Mouse (Mus musculus) CH12.LX (cell line): Measurements from ENCODE around the gene Stk35. TPM values are rescaled to one million over a fixed set of nuclear protein-coding genes. Genes with fewer than 3 reads are reported as not detected.

Experiments used
- DNase-seq: peaks from one replicate; pipeline ENCODE4 v3.0.0-alpha.2; 2013; ENCODE audit errors: extremely low read depth
- H3K27ac ChIP-seq: 2 replicates; pipeline ENCODE4 v1.5.1; 2012; ENCODE audit warnings: low read depth, mild to moderate bottlenecking, control low read depth, moderate library complexity; ENCODE audit not compliant: insufficient read depth
- H3K27me3 ChIP-seq: replicated peaks from 2 replicates; pipeline ENCODE3; 2012; ENCODE audit warnings: inconsistent platforms
- H3K36me3 ChIP-seq, 2 experiments: replicated peaks in 1 of 2; 2 replicates each; pipeline versions ENCODE3 to v1.6.1; 2012; ENCODE audit warnings: inconsistent platforms in 1 of 2, low read length in 1 of 2, mild to moderate bottlenecking in 1 of 2, mixed read lengths in 1 of 2, moderate library complexity in 1 of 2; ENCODE audit not compliant: control insufficient read depth in 1 of 2, insufficient read depth in 1 of 2
- H3K4me1 ChIP-seq, 2 experiments: 2 replicates each; pipeline ENCODE4 v1.6.1; 2012; ENCODE audit warnings: inconsistent platforms in 1 of 2, moderate library complexity in 1 of 2; ENCODE audit not compliant: insufficient read depth in 2 of 2, control insufficient read depth in 1 of 2
- H3K4me2 ChIP-seq: 2 replicates; pipeline ENCODE4 v1.6.1; 2012; ENCODE audit warnings: low read depth, mild to moderate bottlenecking, control low read depth; ENCODE audit not compliant: poor library complexity, insufficient read depth, severe bottlenecking
- H3K4me3 ChIP-seq, 3 experiments: fragments of 150-350 bp in 1 of 3; sonication (generic) in 1 of 3; replicated peaks in 1 of 3; 2 replicates each; pipeline versions ENCODE3 to v1.5.1; 2011 to 2012; ENCODE audit warnings: low read depth in 2 of 3, low read length in 2 of 3, mild to moderate bottlenecking in 2 of 3, moderate library complexity in 2 of 3, control low read depth in 1 of 3, improper control_type of control experiment in 1 of 3, inconsistent platforms in 1 of 3, mixed read lengths in 1 of 3; ENCODE audit not compliant: poor library complexity in 1 of 3
- H3K79me2 ChIP-seq: replicated peaks from 2 replicates; pipeline ENCODE4 v1.6.1; 2012; ENCODE audit warnings: mild to moderate bottlenecking, moderate library complexity; ENCODE audit not compliant: control insufficient read depth, poor library complexity, insufficient read depth, severe bottlenecking; ENCODE audit errors: extremely low read depth
- H3K9ac ChIP-seq: 2 replicates; pipeline ENCODE4 v1.6.1; 2012; ENCODE audit warnings: low read depth, mild to moderate bottlenecking, control low read depth, moderate library complexity; ENCODE audit not compliant: insufficient read depth
- H3K9me3 ChIP-seq: replicated peaks from 2 replicates; pipeline ENCODE3; 2012; ENCODE audit warnings: low read length, inconsistent platforms, mixed read lengths
- CHD1 ChIP-seq: IDR thresholded peaks from 2 replicates; pipeline ENCODE4 v1.6.1; 2012; ENCODE audit warnings: low read depth, low read length, improper control_type of control experiment, inconsistent platforms
- CHD2 ChIP-seq: IDR thresholded peaks from 2 replicates; pipeline ENCODE4 v1.6.1; 2011; ENCODE audit warnings: low read length, improper control_type of control experiment
- ELF1 ChIP-seq: IDR thresholded peaks from 2 replicates; pipeline ENCODE4 v1.6.1; 2014; ENCODE audit warnings: low read depth, mild to moderate bottlenecking, inconsistent platforms, low read length, improper control_type of control experiment
- EP300 ChIP-seq: IDR thresholded peaks from 2 replicates; pipeline ENCODE4 v1.6.1; 2011; ENCODE audit warnings: low read length, improper control_type of control experiment
- ETS1 ChIP-seq: conservative IDR thresholded peaks from 2 replicates; pipeline ENCODE4 v1.6.1; 2012; ENCODE audit warnings: low read depth, mild to moderate bottlenecking, inconsistent platforms, low read length, improper control_type of control experiment, moderate library complexity
- GABPA ChIP-seq: IDR thresholded peaks from 2 replicates; pipeline ENCODE4 v1.6.1; 2012; ENCODE audit warnings: low read depth, low read length, improper control_type of control experiment, inconsistent platforms; ENCODE audit not compliant: insufficient replicate concordance
- MAFK ChIP-seq: IDR thresholded peaks from 2 replicates; pipeline ENCODE4 v1.6.1; 2011; ENCODE audit warnings: low read length, improper control_type of control experiment; ENCODE audit not compliant: insufficient replicate concordance
- PAX5 ChIP-seq: IDR thresholded peaks from 2 replicates; pipeline ENCODE4 v1.6.1; 2012; ENCODE audit warnings: low read length, inconsistent platforms, mixed read lengths
- POLR2A ChIP-seq: IDR thresholded peaks from 2 replicates; pipeline ENCODE4 v1.6.1; 2011; ENCODE audit warnings: low read depth, mild to moderate bottlenecking, improper control_type of control experiment, low read length
- POLR2AphosphoS2 ChIP-seq: IDR thresholded peaks from 2 replicates; pipeline ENCODE4 v1.6.1; 2011; ENCODE audit warnings: low read depth, low read length, improper control_type of control experiment
- TBP ChIP-seq: conservative IDR thresholded peaks from 2 replicates; pipeline ENCODE4 v1.6.1; 2011; ENCODE audit warnings: low read depth, low read length, improper control_type of control experiment
- TCF12 ChIP-seq: IDR thresholded peaks from 2 replicates; pipeline ENCODE4 v1.6.1; 2014; ENCODE audit warnings: low read depth, mild to moderate bottlenecking, inconsistent platforms, low read length, improper control_type of control experiment
- USF1 ChIP-seq: IDR thresholded peaks from 2 replicates; pipeline ENCODE4 v1.6.1; 2014; ENCODE audit warnings: low read depth, mild to moderate bottlenecking, inconsistent platforms, low read length, improper control_type of control experiment
- USF2 ChIP-seq: conservative IDR thresholded peaks from 2 replicates; pipeline ENCODE4 v1.6.1; 2011; ENCODE audit warnings: low read depth, low read length, improper control_type of control experiment
- ZKSCAN1 ChIP-seq: IDR thresholded peaks from 2 replicates; pipeline ENCODE4 v1.6.1; 2012; ENCODE audit warnings: low read depth, inconsistent platforms, low read length, improper control_type of control experiment, borderline replicate concordance
- ZMIZ1 ChIP-seq: IDR thresholded peaks from 2 replicates; pipeline ENCODE4 v1.6.1; 2012; ENCODE audit warnings: low read depth, mild to moderate bottlenecking, inconsistent platforms, low read length, improper control_type of control experiment
- ZNF384 ChIP-seq: IDR thresholded peaks from 2 replicates; pipeline ENCODE4 v1.6.1; 2012; ENCODE audit warnings: low read depth, low read length, improper control_type of control experiment, inconsistent platforms
- dilution Hi-C: fragments of 300-500 bp; cut with MboI; formaldehyde crosslinking; loops from 2 replicates; pipeline ENCODE4 v1.14.3; 2020; ENCODE audit warnings: low sequenced_read_pairs; ENCODE audit not compliant: extremely low pct_unique_long_range_greater_than_20kb, extremely low pct_ligation_motif_present
- in situ Hi-C: fragments of 300-500 bp; cut with MboI; formaldehyde crosslinking; loops from 3 replicates; pipeline ENCODE4 v1.14.3; 2019; ENCODE audit warnings: low sequenced_read_pairs, low pct_ligation_motif_present, low pct_unique_long_range_greater_than_20kb, mixed read lengths
- polyA plus RNA-seq: library from polyadenylated mRNA; unstranded; fragments of >175 nt; gene quantifications from 2 replicates; pipeline ENCODE4 v1.2.1, GENCODE M21; 2012; ENCODE audit warnings: low read depth; ENCODE audit not compliant: insufficient read length
- total RNA-seq, 2 experiments: library from RNA; depleted of rRNA; stranded (reverse); fragments of 300-350 nt in 1 of 2; fragments of >200 nt in 1 of 2; gene quantifications; 2 replicates each; pipeline ENCODE4 v1.2.3; 2012 to 2014

Stk35 gene
- total and polyA plus RNA-seq, 3 experiments, result 4.5 to 22.7 (median 7.3) TPM

- H3K27me3 ChIP-seq, result no peaks in the 10 kb centered on the region
- in situ Hi-C loops, result no loop called here
- no peak for DNase-seq
- no peak overlapping the region for H3K4me3 ChIP-seq
- peaks cover 17 to 87% of the 10 kb centered on the region in 2 experiments for H3K36me3 ChIP-seq
- no peak overlapping the region for H3K27ac ChIP-seq
- TF ChIP-seq ZMIZ1, result no peak
- TF ChIP-seq MAFK, result peak; percentile 97
- peaks cover 4% of the 10 kb centered on the region for H3K79me2 ChIP-seq
- no peak overlapping the region for H3K9ac ChIP-seq
- H3K9me3 ChIP-seq, result no peaks in the 10 kb centered on the region
- dilution Hi-C loops, result no loop called here
- peaks cover 0 to 22% of the 10 kb centered on the region in 2 experiments; a peak in 1 of 4 replicates for H3K4me1 ChIP-seq
- no peak overlapping the region for H3K4me2 ChIP-seq
Measured at GRCm38 (mm10) chr2:129823310-129823709, 23.0 kb downstream of the Stk35 start.

DNA sequence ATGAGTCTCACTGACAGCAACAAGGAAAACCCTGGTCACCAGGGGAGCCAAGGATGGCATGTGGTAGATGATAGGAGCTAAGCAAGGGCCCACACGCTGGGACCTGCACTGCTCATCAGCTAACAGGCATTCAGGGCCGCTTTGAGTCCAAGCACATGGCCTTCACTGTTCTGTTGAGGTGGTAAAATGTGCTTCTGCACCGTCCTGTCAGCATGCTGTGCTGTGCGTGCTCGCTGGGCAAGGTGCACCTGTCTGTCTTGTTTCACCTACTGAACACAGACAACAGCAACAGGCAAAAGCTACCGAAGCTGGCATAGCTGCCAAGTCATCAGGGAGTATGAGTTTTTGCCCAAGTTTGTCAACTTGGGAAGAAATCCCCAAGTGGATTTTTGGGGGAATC, 23.9 kb downstream of the Stk35 start:
- peaks cover 4% of the 10 kb centered on the region for H3K79me2 ChIP-seq
- no peak for TF ChIP-seq TCF12
- no peak for TF ChIP-seq PAX5
- TF ChIP-seq POLR2A, result no peak
- TF ChIP-seq USF2, result no peak
- TF ChIP-seq CHD2, result no peak
- TF ChIP-seq TBP, result no peak
- no peak for TF ChIP-seq CHD1
- TF ChIP-seq ZKSCAN1, result no peak
- TF ChIP-seq ETS1, result no peak
- no peak for TF ChIP-seq USF1
- TF ChIP-seq EP300, result no peak
- no peak for TF ChIP-seq GABPA
- no peak for TF ChIP-seq ZNF384
- TF ChIP-seq ELF1, result no peak
- no peak for TF ChIP-seq MAFK
- TF ChIP-seq POLR2AphosphoS2, result no peak
- TF ChIP-seq ZMIZ1, result no peak
- dilution Hi-C loops (no loop called here), in situ Hi-C loops (no loop called here)
- no peak overlapping the region for H3K4me2 ChIP-seq
- no peaks in the 10 kb centered on the region for H3K9me3 ChIP-seq
- H3K9ac ChIP-seq, result no peak overlapping the region
- H3K4me3 ChIP-seq, result no peak overlapping the region
- no peaks in the 10 kb centered on the region for H3K27me3 ChIP-seq
- no peak for DNase-seq
- H3K4me1 ChIP-seq, result peaks cover 0 to 13% of the 10 kb centered on the region in 2 experiments; a peak in 1 of 4 replicates
- no peak overlapping the region for H3K27ac ChIP-seq
- H3K36me3 ChIP-seq, result peaks cover 26 to 87% of the 10 kb centered on the region in 2 experiments
